Mouse (Mus musculus): ENCODE results near the gene Lrrc4c. TPM values are rescaled to one million over a fixed set of nuclear protein-coding genes. Genes with fewer than 3 reads are reported as not detected.

Gene Lrrc4c
- polyA plus RNA-seq, 1 experiment from 2014 or later = 1.8 TPM

DNA sequence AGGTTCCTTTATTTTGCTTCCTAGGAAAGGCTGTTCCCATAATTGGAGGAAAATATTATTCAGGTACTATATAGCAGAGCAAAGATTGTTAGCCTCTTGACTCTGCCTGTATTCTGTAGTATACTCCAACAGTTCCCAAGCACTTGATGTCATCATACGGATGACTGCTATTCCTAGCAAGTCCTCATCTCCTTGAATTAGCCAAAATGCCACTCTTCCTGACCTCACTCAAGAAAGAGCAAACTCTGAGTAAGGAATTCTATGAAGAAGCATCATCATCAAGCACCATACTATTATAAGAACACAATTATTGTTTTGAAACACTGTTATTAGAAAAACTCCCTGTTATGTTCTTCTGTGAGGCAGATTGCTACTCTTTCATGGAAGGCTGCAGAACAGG lies 1228.0 kb downstream of the Lrrc4c start:
- no peaks in the 10 kb centered on the region for H3K36me3 ChIP-seq (ENCODE audit: control insufficient read depth, insufficient read depth, low read length)
- no peak overlapping the region for H3K4me2 ChIP-seq (ENCODE audit: low read depth, low read length)
- WGBS = 90% methylated on average over 1 of the region's 1 CpGs
- no peaks in the 10 kb centered on the region for H3K27me3 ChIP-seq (replicated peaks; ENCODE audit: control insufficient read depth, insufficient read depth, low read length)
- no peaks in the 10 kb centered on the region for H3K4me1 ChIP-seq (ENCODE audit: control insufficient read depth, insufficient read depth, low read length)
- no peak overlapping the region for H3K27ac ChIP-seq (ENCODE audit: low read length)
- ATAC-seq = no peak
- H3K9me3 ChIP-seq (ENCODE audit: control insufficient read depth, low read length) = no peaks in the 10 kb centered on the region
- no peak overlapping the region for H3K4me3 ChIP-seq (ENCODE audit: low read length)
- H3K9ac ChIP-seq (ENCODE audit: low read depth, low read length) = no peak overlapping the region

DNA sequence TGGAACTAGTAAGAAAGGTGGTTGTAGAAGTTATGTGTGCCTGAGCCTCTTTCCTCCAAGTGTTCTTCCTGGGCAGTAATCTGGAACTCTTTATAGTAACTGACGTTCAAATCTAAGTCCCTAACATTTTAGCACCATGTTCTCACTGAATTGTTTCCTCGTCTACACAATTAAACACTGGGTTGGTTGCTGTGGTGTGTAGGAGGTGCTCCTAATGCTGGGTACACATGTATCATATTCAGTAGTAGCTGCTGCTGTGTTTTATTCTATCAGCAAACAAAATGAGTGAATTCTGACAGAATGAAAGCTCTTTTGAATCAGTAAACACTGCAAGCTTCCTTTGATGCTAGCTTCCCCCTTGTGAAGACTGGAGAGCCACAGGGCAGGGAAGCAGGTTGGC lies 1246.5 kb downstream of the Lrrc4c start:
- no peak for ATAC-seq
- H3K4me1 ChIP-seq (ENCODE audit: control insufficient read depth, insufficient read depth, low read length) = no peaks in the 10 kb centered on the region

GRCm38 (mm10) chr2:97568954-97569353 lies 1251.0 kb downstream of the Lrrc4c start:
- Histone ChIP-seq H3K9ac (ENCODE audit: low read depth, low read length) (no peak overlapping the region), H3K4me2 (ENCODE audit: low read depth, low read length) (no peak overlapping the region), H3K27ac (ENCODE audit: low read length) (no peak overlapping the region), H3K36me3 (ENCODE audit: control insufficient read depth, insufficient read depth, low read length) (no peaks in the 10 kb centered on the region), H3K27me3 (replicated peaks; ENCODE audit: control insufficient read depth, insufficient read depth, low read length) (no peaks in the 10 kb centered on the region), H3K4me3 (ENCODE audit: low read length) (no peak overlapping the region), H3K4me1 (ENCODE audit: control insufficient read depth, insufficient read depth, low read length) (no peaks in the 10 kb centered on the region), H3K9me3 (ENCODE audit: control insufficient read depth, low read length) (no peaks in the 10 kb centered on the region)
- 93% methylated on average over 2 of the region's 2 CpGs for WGBS
- no peak for ATAC-seq

More for the DNA sequence above, 1246.5 kb downstream of the Lrrc4c start:
- 53% methylated on average over 2 of the region's 2 CpGs for WGBS
- no peaks in the 10 kb centered on the region for H3K9me3 ChIP-seq (ENCODE audit: control insufficient read depth, low read length)
- no peaks in the 10 kb centered on the region for H3K27me3 ChIP-seq (replicated peaks; ENCODE audit: control insufficient read depth, insufficient read depth, low read length)
- no peak overlapping the region for H3K4me3 ChIP-seq (ENCODE audit: low read length)
- H3K36me3 ChIP-seq (ENCODE audit: control insufficient read depth, insufficient read depth, low read length) = no peaks in the 10 kb centered on the region
- H3K27ac ChIP-seq (ENCODE audit: low read length) = no peak overlapping the region
- H3K9ac ChIP-seq (ENCODE audit: low read depth, low read length) = no peak overlapping the region
- H3K4me2 ChIP-seq (ENCODE audit: low read depth, low read length) = no peak overlapping the region

GRCm38 (mm10) chr2:97574921-97575320 lies 1257.0 kb downstream of the Lrrc4c start:
- H3K9me3 ChIP-seq (ENCODE audit: control insufficient read depth, low read length) = no peaks in the 10 kb centered on the region
- no peak overlapping the region for H3K27ac ChIP-seq (ENCODE audit: low read length)
- no peak for ATAC-seq
- no peaks in the 10 kb centered on the region for H3K27me3 ChIP-seq (replicated peaks; ENCODE audit: control insufficient read depth, insufficient read depth, low read length)
- no peaks in the 10 kb centered on the region for H3K36me3 ChIP-seq (ENCODE audit: control insufficient read depth, insufficient read depth, low read length)
- no peak overlapping the region for H3K4me2 ChIP-seq (ENCODE audit: low read depth, low read length)
- no peak overlapping the region for H3K4me3 ChIP-seq (ENCODE audit: low read length)
- H3K9ac ChIP-seq (ENCODE audit: low read depth, low read length) = no peak overlapping the region
- no peaks in the 10 kb centered on the region for H3K4me1 ChIP-seq (ENCODE audit: control insufficient read depth, insufficient read depth, low read length)

- H3K4me1 ChIP-seq (ENCODE audit: control insufficient read depth, insufficient read depth, low read length) = no peaks in the 10 kb centered on the region
- H3K27ac ChIP-seq (ENCODE audit: low read length) = no peak overlapping the region
- WGBS = 70% methylated on average over 2 of the region's 2 CpGs
- no peak overlapping the region for H3K4me3 ChIP-seq (ENCODE audit: low read length)
- H3K27me3 ChIP-seq (replicated peaks; ENCODE audit: control insufficient read depth, insufficient read depth, low read length) = no peaks in the 10 kb centered on the region
- H3K9ac ChIP-seq (ENCODE audit: low read depth, low read length) = no peak overlapping the region
- no peaks in the 10 kb centered on the region for H3K36me3 ChIP-seq (ENCODE audit: control insufficient read depth, insufficient read depth, low read length)
- H3K9me3 ChIP-seq (ENCODE audit: control insufficient read depth, low read length) = no peaks in the 10 kb centered on the region
- ATAC-seq = no peak
- H3K4me2 ChIP-seq (ENCODE audit: low read depth, low read length) = no peak overlapping the region
Measured at GRCm38 (mm10) chr2:97581132-97581531, 1263.2 kb downstream of the Lrrc4c start.

GRCm38 (mm10) chr2:97586322-97586721 lies 1268.4 kb downstream of the Lrrc4c start:
- Histone ChIP-seq H3K4me3 (ENCODE audit: low read length) (no peak overlapping the region), H3K36me3 (ENCODE audit: control insufficient read depth, insufficient read depth, low read length) (no peaks in the 10 kb centered on the region), H3K4me2 (ENCODE audit: low read depth, low read length) (no peak overlapping the region), H3K27me3 (replicated peaks; ENCODE audit: control insufficient read depth, insufficient read depth, low read length) (no peaks in the 10 kb centered on the region), H3K9ac (ENCODE audit: low read depth, low read length) (no peak overlapping the region), H3K9me3 (ENCODE audit: control insufficient read depth, low read length) (no peaks in the 10 kb centered on the region), H3K27ac (ENCODE audit: low read length) (no peak overlapping the region), H3K4me1 (ENCODE audit: control insufficient read depth, insufficient read depth, low read length) (no peaks in the 10 kb centered on the region)
- 80% methylated on average over 3 of the region's 3 CpGs for WGBS
- no peak for ATAC-seq

DNA sequence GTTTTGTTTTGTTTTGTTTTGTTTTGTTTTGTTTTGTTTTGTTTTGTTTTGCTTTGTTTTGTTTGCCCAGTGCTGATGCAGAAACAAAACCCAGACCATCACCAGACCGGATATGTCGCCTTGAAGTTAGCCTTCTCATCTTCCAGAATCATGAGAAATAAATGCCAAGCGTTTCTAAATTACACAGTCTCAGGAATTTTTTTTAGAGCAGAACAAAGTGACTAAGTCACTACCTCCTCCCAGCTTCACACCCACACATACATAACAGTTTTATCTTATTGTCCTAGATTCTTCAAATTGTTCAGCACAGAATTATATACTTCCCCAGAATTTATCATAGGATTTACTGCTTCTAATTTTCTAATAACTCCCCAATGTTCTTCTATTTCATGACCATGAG lies 1272.6 kb downstream of the Lrrc4c start:
- H3K27me3 ChIP-seq (replicated peaks; ENCODE audit: control insufficient read depth, insufficient read depth, low read length) = no peaks in the 10 kb centered on the region
- no peak overlapping the region for H3K4me3 ChIP-seq (ENCODE audit: low read length)
- ATAC-seq = no peak
- WGBS = 76% methylated on average over 3 of the region's 3 CpGs
- H3K36me3 ChIP-seq (ENCODE audit: control insufficient read depth, insufficient read depth, low read length) = no peaks in the 10 kb centered on the region
- H3K4me2 ChIP-seq (ENCODE audit: low read depth, low read length) = no peak overlapping the region
- H3K9ac ChIP-seq (ENCODE audit: low read depth, low read length) = no peak overlapping the region
- no peaks in the 10 kb centered on the region for H3K4me1 ChIP-seq (ENCODE audit: control insufficient read depth, insufficient read depth, low read length)
- no peak overlapping the region for H3K27ac ChIP-seq (ENCODE audit: low read length)
- H3K9me3 ChIP-seq (ENCODE audit: control insufficient read depth, low read length) = no peaks in the 10 kb centered on the region

DNA sequence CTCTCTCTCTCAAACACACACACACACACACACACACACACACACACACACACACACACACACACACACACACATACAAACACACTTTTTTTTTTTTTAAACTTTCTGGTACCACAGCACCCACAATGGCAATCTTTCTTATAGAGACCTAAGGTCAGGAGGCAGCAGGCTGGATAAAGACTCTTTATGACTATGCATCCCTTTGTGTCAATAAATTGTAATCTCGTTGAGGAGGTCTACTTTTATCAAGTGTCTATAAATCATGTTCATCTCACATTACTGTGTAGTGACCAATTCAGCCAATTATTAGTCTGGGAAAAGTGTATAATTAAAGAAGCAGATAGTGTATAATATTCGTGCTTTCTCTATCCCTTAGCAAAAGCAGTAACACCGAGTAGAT lies 1286.2 kb downstream of the Lrrc4c start:
- no peak overlapping the region for H3K4me2 ChIP-seq (ENCODE audit: low read depth, low read length)
- 50% methylated on average over 3 of the region's 3 CpGs for WGBS
- ATAC-seq = no peak

DNA sequence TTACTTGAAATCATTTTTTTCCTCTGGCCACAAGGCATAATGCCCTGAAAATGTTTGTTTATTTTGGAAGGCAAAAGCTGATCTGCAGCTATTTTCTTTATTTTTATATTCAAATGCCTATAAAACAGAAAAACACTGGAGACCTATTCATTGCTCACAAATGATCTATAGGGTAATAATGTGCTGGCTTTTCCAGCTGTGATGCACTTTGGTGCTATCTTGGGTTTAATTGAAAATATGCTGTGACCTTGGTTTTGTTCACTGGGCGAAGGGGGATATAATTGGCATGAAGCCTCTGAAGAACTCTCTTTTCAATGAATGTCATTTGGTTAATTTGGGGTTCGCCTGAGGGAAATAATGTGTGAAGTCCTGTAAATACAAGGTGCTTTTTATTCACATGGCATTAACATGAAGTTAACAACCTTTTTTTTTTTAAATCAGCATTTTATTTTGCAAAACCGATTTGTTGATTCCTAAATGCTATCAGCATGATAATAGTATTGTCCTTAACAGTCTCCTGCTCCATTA lies 1286.8 kb downstream of the Lrrc4c start:
- 70% methylated on average over 3 of the region's 3 CpGs for WGBS
- Histone ChIP-seq H3K27ac (ENCODE audit: low read length) (no peak overlapping the region), H3K4me1 (ENCODE audit: control insufficient read depth, insufficient read depth, low read length) (no peaks in the 10 kb centered on the region), H3K36me3 (ENCODE audit: control insufficient read depth, insufficient read depth, low read length) (no peaks in the 10 kb centered on the region), H3K4me2 (ENCODE audit: low read depth, low read length) (no peak overlapping the region), H3K9me3 (ENCODE audit: control insufficient read depth, low read length) (no peaks in the 10 kb centered on the region), H3K4me3 (ENCODE audit: low read length) (no peak overlapping the region), H3K9ac (ENCODE audit: low read depth, low read length) (no peak overlapping the region), H3K27me3 (replicated peaks; ENCODE audit: control insufficient read depth, insufficient read depth, low read length) (no peaks in the 10 kb centered on the region)
- no peak for ATAC-seq

More for the DNA sequence above, 1286.2 kb downstream of the Lrrc4c start:
- Histone ChIP-seq H3K27me3 (replicated peaks; ENCODE audit: control insufficient read depth, insufficient read depth, low read length) (no peaks in the 10 kb centered on the region), H3K27ac (ENCODE audit: low read length) (no peak overlapping the region), H3K36me3 (ENCODE audit: control insufficient read depth, insufficient read depth, low read length) (no peaks in the 10 kb centered on the region), H3K9me3 (ENCODE audit: control insufficient read depth, low read length) (no peaks in the 10 kb centered on the region), H3K4me3 (ENCODE audit: low read length) (no peak overlapping the region), H3K9ac (ENCODE audit: low read depth, low read length) (no peak overlapping the region), H3K4me1 (ENCODE audit: control insufficient read depth, insufficient read depth, low read length) (no peaks in the 10 kb centered on the region)

- H3K4me3 ChIP-seq (ENCODE audit: low read length) = no peak overlapping the region
- no peaks in the 10 kb centered on the region for H3K36me3 ChIP-seq (ENCODE audit: control insufficient read depth, insufficient read depth, low read length)
- no peaks in the 10 kb centered on the region for H3K27me3 ChIP-seq (replicated peaks; ENCODE audit: control insufficient read depth, insufficient read depth, low read length)
- no peaks in the 10 kb centered on the region for H3K4me1 ChIP-seq (ENCODE audit: control insufficient read depth, insufficient read depth, low read length)
- no peak overlapping the region for H3K27ac ChIP-seq (ENCODE audit: low read length)
- no peak overlapping the region for H3K4me2 ChIP-seq (ENCODE audit: low read depth, low read length)
- H3K9ac ChIP-seq (ENCODE audit: low read depth, low read length) = no peak overlapping the region
- H3K9me3 ChIP-seq (ENCODE audit: control insufficient read depth, low read length) = no peaks in the 10 kb centered on the region
- ATAC-seq = no peak
Measured at GRCm38 (mm10) chr2:97609436-97609835, 1291.5 kb downstream of the Lrrc4c start.

Data from intestine, embryonic 16.5 days (tissue).